Mouse (Mus musculus): ENCODE data around the gene Eci1.

Eci1 gene

DNA sequence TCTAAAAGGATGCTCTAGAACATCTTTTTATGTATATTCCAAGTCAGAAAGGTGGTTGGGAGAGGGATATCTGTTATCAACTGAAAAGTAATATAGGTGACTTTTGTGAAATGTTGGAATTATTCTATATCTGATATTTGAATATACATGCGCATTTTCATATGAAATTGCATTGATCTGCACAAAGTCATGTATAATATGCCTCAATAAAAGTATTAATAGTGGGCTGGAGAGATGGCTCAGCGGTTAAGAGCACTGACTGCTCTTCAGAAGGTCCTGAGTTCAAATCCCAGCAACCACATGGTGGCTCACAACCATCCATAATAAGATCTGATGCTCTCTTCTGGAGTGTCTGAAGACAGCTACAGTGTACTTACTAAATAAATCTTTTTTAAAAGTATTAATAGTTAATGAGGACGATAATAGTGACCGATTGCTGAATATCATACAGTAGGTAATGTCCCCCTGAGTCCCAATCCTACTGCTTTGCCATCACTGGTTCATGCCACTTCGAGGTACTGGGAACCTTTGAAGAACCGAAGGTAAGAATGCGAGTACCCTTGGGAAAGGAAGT is 43.0 kb downstream of the Eci1 start:
- in situ Hi-C loops (cut with MboI; ENCODE audit: low pct_unique_long_range_greater_than_20kb in 1 of 2, low sequenced_read_pairs in 2 of 2, unreplicated experiment in 1 of 2): no loop called here

DNA sequence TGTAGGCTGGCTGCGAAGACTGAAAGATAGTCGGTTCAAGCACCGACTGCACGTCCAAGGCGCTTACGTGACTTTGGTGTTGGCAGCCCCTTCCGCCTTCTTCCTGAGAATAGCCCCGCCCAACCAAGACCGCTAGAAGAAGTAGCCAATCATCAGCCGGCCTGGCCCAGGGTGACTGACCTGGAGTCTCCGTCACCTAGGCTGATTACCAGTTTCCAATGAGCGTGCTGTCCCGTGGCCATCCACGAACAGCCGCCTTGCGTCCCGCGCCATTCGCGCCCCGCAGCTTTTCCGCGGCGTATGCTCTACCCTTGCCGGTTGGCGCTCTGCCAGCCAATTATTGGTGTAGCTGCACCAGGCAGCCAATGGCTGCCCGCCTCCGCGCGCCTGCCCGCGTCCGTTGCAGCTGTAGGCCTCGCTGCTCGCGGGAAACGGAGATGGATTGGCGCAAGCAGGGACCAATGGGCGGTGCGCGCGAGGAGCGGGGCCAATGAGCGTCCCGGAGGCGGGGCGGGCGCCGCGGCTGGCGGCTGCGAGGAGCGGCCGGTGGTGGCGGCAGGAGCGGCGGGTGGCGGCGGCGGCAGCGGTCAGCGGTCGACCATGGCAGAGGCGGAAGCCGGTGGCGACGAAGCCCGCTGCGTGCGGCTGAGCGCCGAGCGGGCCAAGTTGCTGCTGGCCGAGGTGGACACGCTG is 43.6 kb downstream of the Eci1 start, which contains the start of the genes E4f1 and Pgp:
Gene E4f1 (minus strand): TSS at position 404 of the 693 bp plus-strand sequence.
Gene Pgp (plus strand): TSS at position 483 of the 693 bp plus-strand sequence.
- in situ Hi-C loops (cut with MboI; ENCODE audit: low pct_unique_long_range_greater_than_20kb in 1 of 2, low sequenced_read_pairs in 2 of 2, unreplicated experiment in 1 of 2): no loop called here

DNA sequence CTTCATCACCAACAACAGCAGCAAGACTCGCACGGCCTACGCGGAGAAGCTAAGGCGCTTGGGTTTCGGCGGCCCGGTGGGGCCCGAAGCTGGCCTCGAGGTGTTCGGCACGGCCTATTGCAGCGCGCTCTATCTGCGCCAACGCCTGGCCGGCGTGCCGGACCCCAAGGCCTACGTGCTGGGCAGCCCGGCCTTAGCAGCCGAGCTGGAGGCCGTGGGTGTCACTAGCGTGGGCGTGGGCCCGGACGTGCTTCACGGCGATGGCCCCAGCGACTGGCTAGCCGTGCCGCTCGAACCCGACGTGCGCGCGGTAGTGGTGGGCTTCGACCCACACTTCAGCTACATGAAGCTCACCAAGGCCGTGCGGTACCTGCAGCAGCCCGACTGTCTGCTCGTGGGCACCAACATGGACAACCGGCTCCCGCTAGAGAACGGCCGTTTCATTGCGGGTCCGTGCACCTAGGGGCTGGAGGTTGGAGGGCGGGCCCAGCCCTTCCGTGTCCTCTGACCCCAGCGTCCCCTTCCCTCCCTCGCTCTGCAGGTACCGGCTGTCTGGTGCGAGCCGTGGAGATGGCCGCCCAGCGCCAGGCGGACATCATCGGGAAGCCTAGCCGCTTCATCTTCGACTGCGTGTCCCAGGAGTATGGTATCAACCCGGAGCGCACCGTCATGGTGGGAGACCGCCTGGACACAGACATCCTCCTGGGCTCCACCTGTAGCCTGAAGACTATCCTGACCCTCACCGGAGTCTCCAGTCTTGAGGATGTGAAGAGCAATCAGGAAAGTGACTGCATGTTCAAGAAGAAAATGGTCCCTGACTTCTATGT is 44.5 kb downstream of the Eci1 start:
- in situ Hi-C loops (cut with MboI; ENCODE audit: low pct_unique_long_range_greater_than_20kb in 1 of 2, low sequenced_read_pairs in 2 of 2, unreplicated experiment in 1 of 2): no loop called here

DNA sequence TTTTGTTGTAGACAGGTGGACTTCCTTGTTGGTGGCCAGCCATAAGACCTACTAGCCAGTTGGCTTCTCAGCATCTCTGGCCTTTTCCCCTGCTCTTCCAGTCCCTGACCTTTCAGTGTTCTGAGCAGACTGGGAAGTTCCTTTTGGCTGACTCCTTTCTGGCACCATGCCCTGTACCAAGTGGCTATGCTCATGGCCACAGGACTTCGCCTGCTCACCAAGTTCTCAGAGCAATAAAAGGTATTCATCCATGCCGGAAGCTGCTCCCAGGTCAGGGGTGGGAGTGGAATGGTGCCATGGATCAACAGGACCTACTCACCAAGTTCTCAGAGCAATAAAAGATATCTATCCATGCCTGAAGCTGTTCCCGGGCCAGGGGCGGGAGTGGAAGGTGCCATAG is 46.1 kb downstream of the Eci1 start:
- in situ Hi-C loops (cut with MboI; ENCODE audit: low pct_unique_long_range_greater_than_20kb in 1 of 2, low sequenced_read_pairs in 2 of 2, unreplicated experiment in 1 of 2): no loop called here

DNA sequence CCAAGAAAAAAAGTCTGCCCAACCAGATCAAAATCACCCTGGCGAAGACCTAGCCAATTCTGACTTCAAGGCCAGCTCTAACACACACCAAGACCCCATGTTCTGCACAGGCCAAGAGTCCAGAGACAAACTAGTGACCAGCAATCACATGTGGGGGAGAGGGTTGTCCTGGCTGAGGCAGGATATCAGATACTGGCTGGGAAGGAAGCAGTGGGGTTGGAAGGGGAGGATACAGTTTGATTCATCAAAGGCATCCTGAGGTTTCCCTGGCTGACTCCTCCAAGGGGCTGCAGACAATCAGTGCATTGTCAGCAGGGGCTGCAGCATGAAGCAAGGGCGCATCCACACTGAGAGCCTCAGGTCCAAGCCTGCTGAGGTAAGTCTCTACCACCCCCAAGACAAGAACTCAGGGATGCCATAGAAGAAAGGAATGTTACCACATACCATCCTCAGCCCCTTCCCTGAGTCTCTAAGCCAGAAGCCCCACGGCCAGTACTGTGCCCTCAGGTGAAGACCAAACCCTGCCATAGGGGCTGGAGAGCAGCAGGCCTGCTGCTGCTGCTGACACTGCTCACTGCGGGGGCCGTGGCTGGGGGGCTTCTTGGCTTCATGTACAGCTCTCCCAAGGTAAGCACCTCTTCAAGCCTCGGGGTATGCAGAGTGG is 47.3 kb downstream of the Eci1 start, which contains the start of gene Bricd5:
Gene Bricd5 (plus strand): TSS at position 273 of the 664 bp plus-strand sequence.
- in situ Hi-C loops (cut with MboI; ENCODE audit: low pct_unique_long_range_greater_than_20kb in 1 of 2, low sequenced_read_pairs in 2 of 2, unreplicated experiment in 1 of 2): no loop called here

DNA sequence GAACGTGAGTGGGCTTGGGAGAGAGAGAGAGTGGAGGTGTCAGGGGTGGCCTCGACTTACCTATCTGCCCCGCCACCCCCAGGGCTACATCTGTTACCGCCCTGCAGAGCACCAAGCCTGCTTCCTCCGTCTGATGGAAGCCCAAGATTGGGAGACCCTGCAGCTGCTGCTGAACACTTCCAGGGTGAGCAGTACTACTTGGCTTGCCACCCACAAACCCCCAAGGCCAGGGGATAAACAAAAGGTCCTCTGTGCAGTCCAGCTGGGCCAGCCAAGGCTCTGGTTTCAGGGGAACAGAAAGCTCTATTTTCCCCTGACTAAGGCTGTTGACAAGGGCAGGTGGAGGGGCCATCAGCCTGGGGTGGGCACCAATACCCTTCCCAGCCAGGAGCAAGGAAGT is 48.1 kb downstream of the Eci1 start:
- in situ Hi-C loops (cut with MboI; ENCODE audit: low pct_unique_long_range_greater_than_20kb in 1 of 2, low sequenced_read_pairs in 2 of 2, unreplicated experiment in 1 of 2): no loop called here

DNA sequence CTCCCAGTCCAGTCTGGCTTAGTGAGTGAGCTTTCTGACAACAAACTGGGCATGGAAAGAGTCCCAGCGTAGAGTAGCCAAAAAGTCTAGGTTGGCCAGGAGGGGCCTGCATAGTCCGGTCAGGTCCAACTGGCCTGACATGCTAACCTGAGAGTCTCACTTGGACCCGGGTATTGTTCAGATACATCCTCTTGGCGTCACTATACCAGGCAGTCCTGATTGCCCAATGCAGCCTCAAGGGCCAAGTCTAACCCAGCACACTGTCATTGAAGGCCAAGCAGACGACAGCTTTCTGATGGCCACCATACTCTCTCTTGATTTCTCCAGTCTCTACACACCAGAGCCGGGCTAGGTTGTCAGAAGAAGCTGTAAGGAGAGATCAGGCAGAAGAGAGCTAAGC is 49.1 kb downstream of the Eci1 start:
- in situ Hi-C loops (cut with MboI; ENCODE audit: low pct_unique_long_range_greater_than_20kb in 1 of 2, low sequenced_read_pairs in 2 of 2, unreplicated experiment in 1 of 2): no loop called here

DNA sequence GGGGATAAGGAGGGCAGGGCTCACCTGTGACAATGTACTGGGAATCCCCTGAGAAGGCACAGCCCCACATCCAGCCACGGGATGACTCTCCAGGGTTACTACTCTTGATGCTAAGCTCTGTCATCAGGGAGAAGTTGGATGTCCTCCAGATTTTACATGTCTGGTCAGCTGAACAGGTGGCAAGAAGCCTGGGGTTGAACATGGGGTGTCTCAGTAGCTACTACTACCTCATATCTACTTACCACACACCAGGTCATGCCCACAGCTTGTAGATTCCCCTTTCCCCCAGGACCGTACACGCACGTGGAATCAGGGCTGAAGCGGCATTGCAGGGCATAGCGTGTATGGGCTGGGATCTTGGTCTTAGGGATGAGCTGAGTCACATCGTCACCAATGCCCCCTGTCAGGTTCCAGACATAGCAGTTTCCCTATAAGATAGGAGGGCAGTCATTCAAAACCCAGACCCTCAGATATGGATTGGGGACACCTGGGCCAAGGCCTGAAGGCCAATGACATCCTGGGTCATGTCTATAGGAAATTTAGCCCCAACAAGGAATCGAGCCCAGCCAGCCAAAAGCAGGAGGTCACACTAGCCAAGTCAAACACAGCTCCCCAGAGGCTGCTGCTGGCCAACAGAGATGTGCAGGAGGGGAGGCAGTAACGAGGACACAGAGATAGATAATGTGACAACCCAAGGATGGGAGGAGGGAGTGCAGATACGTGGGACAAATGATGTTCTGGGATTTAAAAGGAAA is 49.8 kb downstream of the Eci1 start:
- in situ Hi-C loops (cut with MboI; ENCODE audit: low pct_unique_long_range_greater_than_20kb in 1 of 2, low sequenced_read_pairs in 2 of 2, unreplicated experiment in 1 of 2): no loop called here

DNA sequence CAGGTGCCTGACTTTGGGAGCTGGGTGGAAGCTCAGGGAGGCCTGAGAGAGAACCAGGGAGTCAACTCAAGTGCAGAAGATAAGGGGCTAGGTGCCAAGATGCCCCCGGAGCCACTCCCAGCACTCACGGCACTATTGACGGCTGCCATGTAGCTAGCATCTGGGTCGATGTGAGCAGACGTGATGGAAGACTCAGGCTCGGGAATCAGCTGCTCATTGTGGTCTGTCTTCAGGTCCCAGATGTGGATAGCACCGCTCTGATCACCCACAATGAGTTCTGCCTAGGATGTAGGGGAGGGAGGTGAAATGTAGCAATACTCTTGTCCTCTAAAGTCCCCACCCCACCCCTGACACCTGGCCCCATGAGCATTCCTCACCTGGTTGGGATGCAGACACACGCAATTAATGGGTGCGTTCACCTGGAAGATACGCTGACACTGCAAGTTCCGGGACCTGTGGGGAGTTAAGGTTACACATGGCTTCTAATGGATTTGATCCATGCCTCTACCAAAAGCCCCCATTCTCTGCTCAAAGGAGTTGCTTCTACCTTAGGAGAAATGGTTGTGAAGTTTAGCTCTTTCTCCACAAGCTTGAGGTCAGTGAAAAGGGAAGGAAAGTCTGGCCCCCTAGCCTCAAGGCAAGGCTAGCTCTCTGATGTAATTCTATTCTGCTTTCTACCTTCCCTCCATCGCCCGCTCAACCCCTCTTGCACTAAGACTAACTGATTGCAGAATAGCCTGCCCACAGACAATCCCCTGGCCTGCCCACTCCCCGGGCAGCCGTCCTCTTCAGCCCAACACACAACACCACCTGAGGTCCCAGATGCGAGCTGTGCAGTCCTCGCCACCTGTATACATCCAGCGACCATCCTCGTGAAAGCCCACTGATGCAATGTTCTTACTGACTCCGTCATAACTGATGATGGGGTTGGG is 50.9 kb downstream of the Eci1 start:
- in situ Hi-C loops (cut with MboI; ENCODE audit: low pct_unique_long_range_greater_than_20kb in 1 of 2, low sequenced_read_pairs in 2 of 2, unreplicated experiment in 1 of 2): no loop called here

DNA sequence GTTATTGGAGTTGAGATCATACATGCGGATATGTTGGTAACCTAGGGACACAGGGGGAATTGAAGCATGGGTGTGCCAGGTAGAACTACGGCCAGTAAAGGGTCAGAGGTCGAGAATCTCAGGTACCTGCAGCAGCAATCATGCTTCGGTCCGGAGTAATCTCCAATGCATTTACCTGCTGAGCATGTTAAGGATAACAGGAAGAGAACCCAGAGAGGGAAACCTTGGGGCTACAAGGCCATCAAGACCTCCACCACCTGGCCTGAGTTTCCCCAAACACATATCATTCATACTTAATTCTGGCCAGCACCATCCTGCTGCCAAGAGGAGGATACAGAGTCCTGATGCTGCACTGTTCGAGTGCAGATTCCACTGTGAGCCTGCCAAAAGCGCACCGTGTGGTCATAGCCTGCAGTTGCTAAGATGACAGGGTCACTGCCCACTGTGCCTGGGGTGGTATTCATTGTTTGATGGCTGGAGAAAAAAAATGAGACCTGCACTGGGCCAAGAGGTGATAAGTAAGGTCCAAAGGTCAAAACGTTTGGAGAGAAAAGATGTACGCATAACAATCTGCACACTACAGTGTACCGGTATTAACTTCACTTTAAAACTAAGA is 51.7 kb downstream of the Eci1 start:
- in situ Hi-C loops (cut with MboI; ENCODE audit: low pct_unique_long_range_greater_than_20kb in 1 of 2, low sequenced_read_pairs in 2 of 2, unreplicated experiment in 1 of 2): no loop called here

DNA sequence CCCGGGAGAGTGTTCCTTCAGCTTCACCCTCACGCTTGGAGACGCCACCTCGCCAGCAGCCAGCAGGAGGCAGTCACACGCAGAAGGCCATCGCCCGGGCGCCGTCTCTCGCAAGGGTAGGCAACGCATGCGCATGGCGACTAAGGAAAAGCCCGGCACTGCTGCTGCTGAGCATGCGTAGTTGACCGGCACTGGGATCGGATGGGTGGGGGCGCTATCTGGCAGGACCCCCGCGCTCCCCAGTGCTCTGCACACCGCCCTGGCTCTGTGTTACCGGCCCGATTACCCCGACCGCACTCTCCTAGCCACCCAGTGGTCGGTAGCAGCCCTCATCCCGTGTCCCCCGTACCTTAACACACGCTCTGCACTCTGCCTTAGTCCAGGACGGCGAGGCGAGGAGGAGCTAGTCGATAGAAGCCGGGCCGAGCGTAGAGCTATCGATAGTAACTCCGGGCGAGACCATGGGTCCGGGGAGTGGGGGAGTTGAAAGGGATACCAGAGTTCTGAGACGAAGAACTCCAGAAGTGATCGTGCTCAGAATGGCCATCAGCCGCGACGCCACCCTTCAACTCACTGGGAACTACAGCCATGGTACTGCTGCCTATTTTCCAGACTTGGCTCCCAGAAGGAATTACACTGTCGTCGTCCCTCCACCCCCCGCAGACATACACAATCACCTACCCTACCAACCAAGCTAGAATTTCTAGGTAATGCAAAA is 52.4 kb downstream of the Eci1 start, which contains the start of gene Mlst8:
Gene Mlst8 (minus strand): TSS at position 416 of the 718 bp plus-strand sequence.
- in situ Hi-C loops (cut with MboI; ENCODE audit: low pct_unique_long_range_greater_than_20kb in 1 of 2, low sequenced_read_pairs in 2 of 2, unreplicated experiment in 1 of 2): no loop called here

DNA sequence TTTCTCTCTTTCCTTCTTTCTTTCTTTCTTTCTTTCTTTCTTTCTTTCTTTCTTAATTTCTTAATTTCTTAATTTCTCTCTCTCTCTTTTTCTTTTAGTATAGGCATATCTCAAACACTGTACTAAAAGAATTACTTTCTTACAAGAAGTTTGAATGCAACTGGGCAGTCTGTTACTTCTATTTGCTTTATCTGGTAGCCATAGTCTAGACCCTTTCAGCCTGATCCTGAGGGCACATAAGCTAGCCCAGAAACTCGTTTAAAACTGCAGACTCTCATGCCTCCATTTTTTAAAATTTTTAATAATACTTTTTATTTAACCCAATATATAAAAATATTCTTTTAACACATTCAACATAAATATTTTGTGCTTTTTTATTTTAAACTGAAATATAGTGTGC is 53.0 kb downstream of the Eci1 start:
- in situ Hi-C loops (cut with MboI; ENCODE audit: low pct_unique_long_range_greater_than_20kb in 1 of 2, low sequenced_read_pairs in 2 of 2, unreplicated experiment in 1 of 2): no loop called here

DNA sequence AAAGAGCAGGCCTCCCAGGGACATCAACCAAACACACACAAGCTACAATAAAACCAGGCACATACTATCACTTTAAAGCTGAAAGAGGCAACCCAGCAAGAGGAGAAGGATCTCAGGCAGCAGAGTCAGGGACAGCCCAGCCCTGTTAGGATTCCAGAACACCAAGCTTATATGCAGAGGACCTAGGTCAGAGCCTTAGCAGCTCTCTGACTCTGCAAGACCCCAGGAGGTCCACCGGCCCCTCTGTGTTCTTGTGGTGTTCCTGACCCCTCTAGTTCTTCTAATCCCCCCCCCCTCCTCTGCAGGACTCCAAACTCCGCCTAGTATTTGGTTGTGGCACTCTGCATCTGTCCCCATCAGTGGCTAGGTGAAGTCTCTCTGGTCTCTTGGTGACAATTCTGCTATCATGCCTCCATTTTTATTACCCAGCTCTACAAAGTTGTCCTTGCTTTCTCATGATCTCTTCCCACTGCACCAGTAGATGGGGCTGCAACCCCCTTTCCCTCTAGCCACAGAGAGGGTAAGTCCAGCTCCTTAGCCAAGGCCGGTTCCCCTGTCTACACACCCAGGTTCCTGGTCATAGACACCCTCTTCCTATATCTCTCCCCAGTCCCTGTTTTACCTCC is 53.9 kb downstream of the Eci1 start:
- in situ Hi-C loops (cut with MboI; ENCODE audit: low pct_unique_long_range_greater_than_20kb in 1 of 2, low sequenced_read_pairs in 2 of 2, unreplicated experiment in 1 of 2): loop anchor here in 1 of 2 experiments (5.0 kb wide), 1 partner anchor 52 kb away; the partner anchor contains the start of gene Rab26

DNA sequence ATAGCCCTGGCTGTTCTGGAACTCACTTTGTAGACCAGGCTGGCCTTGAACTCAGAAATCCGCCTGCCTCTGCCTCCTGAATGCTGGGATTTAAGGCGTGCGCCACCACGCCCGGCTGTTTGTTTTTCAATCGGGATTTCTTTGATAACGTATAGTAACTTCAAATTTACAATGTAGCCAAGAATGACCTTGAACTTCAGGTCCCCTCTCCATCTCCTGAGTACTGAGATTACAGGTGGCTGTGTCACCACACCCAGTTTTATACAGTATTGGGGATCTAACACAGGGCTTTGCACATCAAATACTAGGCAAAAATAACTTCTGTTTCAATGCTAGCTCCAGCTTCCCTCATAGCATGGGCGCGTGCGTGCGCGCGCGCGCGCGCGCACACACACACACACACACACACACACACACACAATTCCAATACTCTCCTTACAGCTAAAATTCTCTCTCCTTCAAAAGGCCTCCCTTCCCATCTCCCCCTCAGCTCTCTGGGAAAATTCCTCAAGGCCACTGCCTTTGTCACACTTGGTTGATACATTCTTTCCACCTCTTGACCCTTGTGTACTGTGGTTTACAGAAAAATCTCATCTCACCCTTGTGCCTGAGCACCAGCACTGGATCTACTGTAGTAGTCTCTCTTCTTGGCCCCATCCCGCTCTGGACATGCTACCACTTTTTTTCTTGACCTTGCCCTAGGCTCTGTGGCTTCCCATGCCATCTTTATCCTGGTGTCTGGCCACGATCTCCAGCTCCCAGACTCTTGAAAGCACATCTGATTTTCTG is 54.8 kb downstream of the Eci1 start:
- in situ Hi-C loops (cut with MboI; ENCODE audit: low pct_unique_long_range_greater_than_20kb in 1 of 2, low sequenced_read_pairs in 2 of 2, unreplicated experiment in 1 of 2): loop anchor here in 1 of 2 experiments (5.0 kb wide), 1 partner anchor 51 kb away; the partner anchor contains the start of gene Rab26

DNA sequence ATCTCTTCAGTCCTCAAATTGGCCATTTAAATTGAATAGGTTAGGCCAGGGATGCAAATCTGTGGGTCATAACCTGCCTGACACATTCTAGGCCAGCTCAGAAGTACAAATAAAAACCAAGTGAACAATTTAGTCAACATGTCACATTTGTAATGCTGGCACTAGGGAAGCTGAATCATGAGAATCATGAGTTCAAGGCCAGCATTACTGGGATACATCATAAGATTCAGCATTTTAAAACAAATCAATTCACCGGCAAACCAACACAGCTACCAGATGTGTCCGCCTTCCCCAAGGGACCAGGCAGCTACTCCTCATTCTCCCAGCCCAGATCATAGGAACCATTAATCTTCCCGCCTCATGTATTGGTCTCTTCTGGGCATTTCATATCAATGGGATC is 57.1 kb downstream of the Eci1 start:
- in situ Hi-C loops (cut with MboI; ENCODE audit: low pct_unique_long_range_greater_than_20kb in 1 of 2, low sequenced_read_pairs in 2 of 2, unreplicated experiment in 1 of 2): loop anchor here in 1 of 2 experiments (5.0 kb wide), 1 partner anchor 49 kb away; the partner anchor contains the start of gene Rab26

Data from mouse embryonic stem cell (cell line).